Mouse (Mus musculus): Measurements from ENCODE around the gene Msi2.

DNA sequence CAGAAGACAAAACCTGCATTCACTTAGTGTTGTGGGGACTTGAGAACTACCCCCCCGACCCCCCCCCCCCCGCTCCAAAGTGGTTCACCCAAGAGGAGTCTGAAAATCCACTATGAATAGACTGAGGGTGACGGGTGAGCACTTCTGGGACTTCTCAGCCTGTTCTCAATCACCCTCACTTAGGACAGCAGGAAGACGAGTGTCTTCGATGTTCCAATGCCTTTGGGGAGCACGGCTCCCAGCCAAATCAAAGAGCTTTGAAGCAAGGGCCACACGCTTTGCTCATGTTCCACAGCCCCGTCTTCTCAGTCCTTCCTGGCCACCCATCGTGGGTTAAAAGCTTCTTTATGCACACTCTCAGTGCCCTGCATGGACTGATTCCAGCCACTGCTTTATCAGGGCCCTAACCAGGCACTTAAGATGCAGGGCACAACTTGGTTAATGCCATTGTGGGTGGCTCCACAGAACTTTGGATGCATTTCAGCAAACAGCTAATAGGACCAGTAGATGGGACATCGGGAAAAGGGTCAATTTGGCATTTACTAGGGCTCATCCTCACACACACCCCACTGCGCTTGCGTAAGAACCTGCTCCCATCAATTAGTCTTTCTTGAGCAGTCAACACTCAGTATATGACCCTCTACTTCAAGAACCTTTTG, 110.5 kb downstream of the Msi2 start:
- no peak for TF ChIP-seq POLR2A (IDR thresholded peaks at IDR 0.05; ENCODE audit: borderline replicate concordance, control insufficient read depth, low read depth, low read length)
- no peak for TF ChIP-seq CTCF (IDR thresholded peaks at IDR 0.05; ENCODE audit: control insufficient read depth, insufficient read depth, low read length)
